Mouse (Mus musculus) heart, adult 11 months (tissue): ENCODE data around the gene Ryr3.

ENCODE experiments used
- DNase-seq: peaks from one replicate; pipeline ENCODE4 v3.0.0; 2022

Gene Ryr3

DNA sequence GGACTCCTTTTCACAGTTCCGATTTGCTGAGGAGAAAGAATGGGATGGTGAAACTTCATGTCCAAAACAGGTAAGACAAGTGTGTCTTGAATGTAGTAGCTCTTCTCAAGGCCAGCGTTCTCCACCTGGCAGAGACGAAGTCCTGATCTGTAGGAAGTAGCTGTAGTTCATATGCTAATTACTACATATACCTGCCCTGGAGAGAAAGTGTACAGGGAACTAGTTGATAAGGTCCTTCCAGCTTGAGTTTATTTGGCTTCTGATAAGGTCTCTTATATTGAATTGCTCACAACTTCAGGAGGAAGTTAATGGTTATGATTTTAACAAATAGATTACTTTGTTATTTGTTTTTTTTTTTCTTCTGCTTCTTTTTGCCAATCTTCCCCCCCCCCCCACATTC is 591.7 kb downstream of the Ryr3 start:
- peak; percentile 21 for DNase-seq

- no peak for DNase-seq
Measured at GRCm38 (mm10) chr2:112617206-112617605, 599.7 kb downstream of the Ryr3 start.

- DNase-seq, result peak; percentile 76
Measured at GRCm38 (mm10) chr2:112614375-112614774, 602.5 kb downstream of the Ryr3 start.

GRCm38 (mm10) chr2:112612628-112613027 is 604.3 kb downstream of the Ryr3 start:
- peak; percentile 2 for DNase-seq

- peak; percentile 72 for DNase-seq
Measured at GRCm38 (mm10) chr2:112606536-112606935, 610.4 kb downstream of the Ryr3 start.

DNA sequence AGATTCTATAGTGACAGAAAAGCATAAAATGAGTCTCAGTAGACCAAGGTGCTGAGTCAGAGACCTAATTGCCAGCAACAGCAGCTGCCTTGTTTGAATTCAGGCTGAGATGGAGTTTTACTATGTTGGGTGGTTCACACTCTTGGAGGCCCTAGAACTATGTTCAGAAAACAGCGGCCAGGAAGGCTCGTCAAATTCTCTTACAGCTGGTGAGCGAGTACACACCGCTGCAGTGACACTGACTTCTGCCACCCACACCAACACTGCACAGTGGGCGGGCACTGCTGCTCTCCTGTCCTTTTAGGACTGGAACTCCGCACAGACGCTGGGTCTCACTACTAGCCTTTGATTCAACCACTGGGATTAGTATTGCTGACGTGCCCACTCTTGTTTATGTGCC is 614.4 kb downstream of the Ryr3 start:
- peak; percentile 89 for DNase-seq

- DNase-seq, result no peak
Measured at GRCm38 (mm10) chr2:112600222-112600621, 616.7 kb downstream of the Ryr3 start.

DNA sequence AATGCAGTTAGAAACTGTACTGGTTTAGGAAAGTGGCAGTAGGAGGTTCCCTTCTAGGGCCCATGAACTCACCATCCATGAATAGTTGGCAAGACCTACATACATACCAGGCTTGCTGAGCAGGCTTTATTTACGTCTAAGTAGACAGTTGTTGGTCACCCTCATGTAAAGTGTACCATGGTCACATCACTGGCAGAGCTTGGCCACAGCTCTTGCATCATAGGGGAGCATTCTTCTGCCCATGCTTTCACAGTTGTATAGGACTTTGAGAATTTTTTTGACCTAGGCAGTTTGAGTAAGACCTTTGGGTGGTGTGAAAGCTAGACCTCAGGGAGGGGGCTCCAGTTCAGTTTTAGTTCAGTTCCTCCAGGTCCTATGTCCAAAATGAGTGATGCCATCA is 619.8 kb downstream of the Ryr3 start:
- DNase-seq, result no peak

DNA sequence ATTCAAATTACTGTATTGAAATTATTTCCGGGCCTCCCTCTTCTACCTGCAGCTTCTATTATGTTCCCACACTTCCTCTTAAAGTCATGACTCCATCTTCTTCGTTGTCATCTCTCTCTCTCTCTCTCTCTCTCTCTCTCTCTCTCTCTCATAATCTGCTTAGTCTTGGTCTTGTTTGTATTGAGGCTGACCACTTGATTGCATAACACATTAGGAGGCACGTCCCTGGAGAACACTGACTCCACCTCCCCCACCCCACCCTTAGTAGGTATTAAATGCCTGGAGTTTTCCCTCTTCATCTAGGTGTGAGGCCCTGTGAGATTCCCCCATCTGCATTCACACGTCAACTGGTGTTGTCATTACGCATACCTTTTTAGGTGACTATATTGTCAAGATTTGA is 620.5 kb downstream of the Ryr3 start:
- DNase-seq, result no peak

GRCm38 (mm10) chr2:112595807-112596206 is 621.1 kb downstream of the Ryr3 start:
- DNase-seq, result no peak

DNA sequence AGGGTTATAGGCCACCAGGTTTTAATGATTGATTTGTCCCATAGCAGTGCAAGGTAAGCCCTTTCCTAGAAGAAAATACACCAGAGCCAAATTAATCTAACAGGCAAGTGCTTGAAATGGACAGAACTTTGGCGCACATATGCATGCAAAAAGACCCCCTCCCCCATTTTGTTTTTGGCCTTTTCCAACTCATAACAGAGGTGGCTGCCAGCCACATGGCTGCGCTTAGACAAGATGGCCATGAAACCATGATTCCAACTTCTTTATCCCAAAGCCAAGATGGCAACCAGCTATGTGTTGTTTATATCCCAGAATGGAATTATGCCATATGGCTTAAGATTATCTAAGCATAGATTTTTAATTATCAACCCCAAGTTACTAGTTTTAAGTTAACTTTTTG is 623.1 kb downstream of the Ryr3 start:
- DNase-seq, result no peak

DNA sequence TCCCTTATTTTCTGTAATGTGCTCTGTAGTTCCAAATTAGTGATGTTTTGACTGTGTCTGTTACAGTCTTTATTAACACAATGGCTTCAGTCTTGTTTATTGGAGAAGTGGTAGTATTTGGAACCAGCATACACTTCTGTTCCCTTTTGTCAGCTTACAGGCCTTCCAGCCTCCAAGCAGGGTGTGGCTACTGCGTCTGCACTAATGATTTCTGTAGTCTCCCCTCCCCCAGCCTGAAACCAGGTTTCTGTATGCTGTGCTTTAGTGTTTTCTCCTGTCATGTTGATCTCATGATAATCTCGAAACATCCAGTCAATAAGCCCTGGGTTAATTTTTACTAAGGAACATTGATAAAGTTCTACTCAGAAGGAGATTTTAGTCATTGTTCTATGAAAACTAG is 623.6 kb downstream of the Ryr3 start:
- no peak for DNase-seq

DNA sequence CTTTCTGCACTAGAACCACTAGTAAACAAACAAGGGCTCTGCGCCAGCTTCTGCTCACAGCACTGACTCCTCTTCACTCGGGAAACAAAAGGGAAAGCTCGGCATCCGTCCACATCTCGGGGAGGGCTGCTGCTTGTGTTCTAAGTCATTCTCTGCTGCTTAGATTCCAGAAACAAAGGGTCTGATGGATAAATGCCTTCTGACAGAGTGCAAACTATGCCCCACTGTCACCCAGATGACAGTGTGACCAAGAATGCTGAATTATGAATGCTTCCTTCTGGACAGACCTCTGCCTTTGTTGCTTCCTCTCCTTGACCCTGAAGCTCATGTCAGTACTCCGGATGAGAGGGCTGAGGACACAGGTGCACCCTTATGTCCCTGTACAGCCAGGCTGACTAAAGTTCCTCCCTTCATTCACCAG is 625.4 kb downstream of the Ryr3 start:
- peak; percentile 89 for DNase-seq

DNA sequence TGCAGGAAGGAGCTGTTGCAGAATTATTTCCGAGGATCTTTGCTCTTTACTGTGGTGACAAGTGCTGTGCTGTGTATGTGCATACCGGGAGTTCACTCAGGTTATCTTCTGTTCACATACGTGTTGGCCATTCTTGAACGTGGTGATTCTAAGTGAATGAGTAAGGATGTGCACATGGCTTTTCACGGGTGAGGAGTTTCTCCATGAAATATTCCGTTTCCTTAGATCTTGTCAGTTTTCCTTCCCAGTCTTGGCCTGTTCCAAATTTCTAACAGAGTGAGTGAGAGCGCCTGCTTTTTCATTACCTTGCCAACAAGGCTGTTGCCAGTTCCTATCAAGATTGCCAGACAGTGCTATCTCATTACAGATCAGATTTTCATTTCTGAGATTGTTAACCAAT is 625.9 kb downstream of the Ryr3 start:
- no peak for DNase-seq
